Mouse (Mus musculus) ZHBTc4 (cell line): ENCODE measurements at regions not wholly inside any gene's neighbourhood (a gene's known extent, or its start where the extent isn't known, plus 50 kb on each side); places are given as distances from the start of the nearest gene placed in this dataset.
A peak's percentile ranks its signal among the peaks of the same experiment; 100 is the strongest.

Experiments used
- DNase-seq: peaks from one replicate; pipeline ENCODE4 v3.0.0-alpha.2; 2011; ENCODE audit warnings: low read depth, low spot score

DNA sequence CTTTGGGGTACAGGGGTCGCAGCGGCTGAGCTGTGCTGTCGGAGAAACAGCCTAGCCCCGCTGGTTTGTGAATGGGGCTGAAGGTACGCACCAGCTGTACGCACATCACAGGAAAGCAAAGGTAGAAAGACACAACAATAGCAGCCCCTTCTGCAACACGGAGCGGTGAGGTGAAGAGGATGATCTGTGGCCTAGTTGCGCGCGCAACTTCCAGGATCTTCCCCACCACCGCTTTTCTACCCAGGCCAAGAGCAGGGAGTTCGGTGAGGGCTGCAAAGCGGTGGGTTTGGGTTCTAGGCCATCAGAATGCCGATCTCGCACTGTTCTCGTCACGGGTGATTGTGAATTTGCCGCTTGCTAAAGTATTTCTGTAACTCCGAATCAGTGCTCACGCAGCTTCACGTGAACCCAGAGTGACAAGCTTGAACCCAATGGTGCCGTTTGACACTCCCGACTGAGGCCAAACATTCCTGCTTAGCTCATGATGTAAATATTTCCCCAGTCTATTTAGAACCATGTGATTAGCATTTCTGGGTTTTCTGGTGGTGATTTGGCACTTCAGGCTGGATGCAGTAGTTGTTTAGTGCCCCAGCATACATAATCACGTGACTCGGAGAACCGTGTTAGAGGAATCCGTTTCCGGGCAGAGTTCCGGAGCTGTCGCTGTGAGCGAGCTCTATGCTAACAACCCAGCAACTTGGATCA is 54.7 kb downstream of the Cryaa start:
- peak; percentile 70 for DNase-seq

DNA sequence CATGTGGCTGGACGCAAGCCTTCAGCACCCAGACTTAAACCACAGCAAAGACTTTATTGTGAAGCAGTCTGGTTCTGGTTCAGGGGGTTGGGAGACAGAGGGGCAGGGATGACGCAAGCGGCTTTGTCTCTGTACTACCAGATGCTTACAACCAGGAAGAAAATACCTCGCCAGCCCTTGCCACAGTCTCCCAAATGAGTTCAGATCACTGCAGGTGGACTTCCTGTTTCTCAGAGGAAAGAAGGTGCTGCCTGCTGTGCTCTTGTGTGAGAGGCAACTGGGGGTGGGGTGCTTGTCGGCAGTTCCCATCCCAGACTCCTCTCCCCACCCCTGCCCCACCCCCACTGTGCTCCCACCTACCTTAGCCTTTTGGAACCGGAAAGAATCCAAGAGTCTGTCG is 56.9 kb downstream of the Cryaa start:
- DNase-seq, result peak; percentile 90

- no peak for DNase-seq
Observed at GRCm38 (mm10) chr17:31736716-31737115, 59.1 kb downstream of the Cryaa start.

DNA sequence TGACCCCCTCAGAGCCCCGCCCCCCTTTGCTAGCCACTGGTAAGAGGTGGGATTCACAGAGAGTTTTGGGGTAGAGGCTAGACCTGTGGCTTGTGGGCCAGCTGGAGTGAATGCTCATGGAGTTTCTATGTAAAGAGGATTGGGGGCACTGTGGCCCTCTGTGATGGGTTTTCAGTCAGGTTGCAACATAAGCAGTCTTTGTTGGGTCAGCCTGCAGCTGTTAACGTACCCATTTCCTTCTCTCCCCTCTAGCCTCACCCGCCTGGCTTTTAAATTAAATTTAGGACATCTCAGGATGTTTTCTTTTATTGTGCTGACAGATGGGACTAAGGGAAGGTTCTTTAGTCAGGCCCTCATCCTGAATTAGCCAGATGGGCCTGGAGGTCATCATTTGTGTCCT is 60.6 kb downstream of the Cryaa start:
- DNase-seq, result peak; percentile 40

DNA sequence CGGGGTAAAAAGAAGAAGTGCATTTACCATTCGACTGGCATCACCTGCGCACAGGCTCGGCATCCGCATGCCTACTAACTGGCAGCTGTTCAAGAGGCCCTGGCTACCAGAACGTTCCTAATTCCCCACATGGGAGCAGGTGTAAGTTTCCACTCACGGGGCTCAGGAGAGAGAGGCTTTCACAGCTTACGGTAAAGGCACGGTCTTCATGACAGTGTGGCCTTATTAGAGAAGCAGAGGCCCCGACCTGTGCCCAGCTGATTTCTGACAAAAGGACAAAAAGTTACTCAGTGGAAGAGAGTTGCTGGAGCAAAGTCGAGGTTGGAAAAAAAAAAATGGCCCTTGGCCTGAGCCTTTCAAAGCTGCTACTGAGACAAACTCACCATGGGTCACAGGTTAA is 62.0 kb downstream of the Cryaa start:
- no peak for DNase-seq

DNA sequence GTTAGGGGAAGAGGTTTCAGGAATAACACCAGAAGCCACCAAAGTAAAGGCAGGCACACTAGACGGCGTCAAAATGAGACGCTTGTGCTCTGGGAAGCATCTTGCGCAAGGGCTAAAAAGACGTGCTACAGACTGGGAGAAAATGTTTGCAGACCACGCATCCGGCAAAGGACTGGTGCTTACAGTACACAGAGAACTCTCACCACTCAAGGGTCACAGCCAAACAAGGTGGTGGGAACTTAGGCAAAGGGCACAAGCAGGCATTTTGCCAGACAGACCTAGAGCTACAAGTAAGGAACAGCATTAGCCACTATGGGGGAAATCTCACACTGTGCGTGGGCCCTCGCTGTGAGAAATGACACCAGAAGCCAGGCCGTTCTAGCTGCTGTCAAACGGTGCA is 62.5 kb downstream of the Cryaa start:
- no peak for DNase-seq

- DNase-seq, result no peak
Observed at GRCm38 (mm10) chr17:31743656-31744055, 66.0 kb downstream of the Cryaa start.

DNA sequence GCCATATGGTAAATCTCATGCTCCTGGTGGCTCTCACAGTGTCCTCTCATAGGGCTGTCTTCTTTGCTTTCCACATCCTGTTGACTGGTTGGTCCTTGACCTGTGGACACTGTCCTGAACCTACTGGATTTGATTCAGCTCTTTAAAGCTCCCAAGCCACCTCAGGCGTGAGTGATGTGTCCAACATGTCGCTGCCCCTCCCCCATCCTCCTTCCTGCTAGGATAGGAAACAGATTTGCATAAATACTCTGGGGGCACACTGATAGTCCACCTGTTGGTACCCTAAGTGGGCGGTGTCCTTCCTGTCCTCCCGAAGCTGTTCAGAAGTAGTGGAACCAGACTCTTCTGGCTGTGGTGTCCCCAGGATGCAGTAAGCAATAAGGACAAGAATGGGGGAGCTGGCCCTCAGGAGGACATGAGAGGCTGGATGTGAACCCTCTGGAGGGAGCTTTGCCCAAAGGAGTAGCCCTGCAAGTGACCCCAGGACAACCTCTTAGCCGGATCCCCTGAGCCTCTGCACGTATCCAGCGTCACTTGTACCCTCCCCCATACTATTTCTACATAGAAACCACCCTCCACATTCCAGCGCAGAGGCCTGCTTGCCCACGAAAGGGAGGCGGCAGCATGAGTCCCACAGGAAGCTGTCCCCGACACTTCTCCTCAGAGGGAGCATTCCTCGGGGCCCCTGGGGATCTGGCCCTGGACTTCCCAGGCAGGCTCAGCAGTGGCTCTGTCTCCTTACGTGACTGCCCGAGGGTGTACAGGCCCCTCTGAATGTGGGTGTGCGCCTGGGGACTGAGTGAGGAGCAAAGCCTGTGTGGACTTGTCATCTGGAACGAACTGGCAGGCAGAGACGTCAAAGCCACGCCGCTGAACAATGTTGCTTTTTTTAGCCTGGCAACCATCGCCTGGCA is 68.8 kb downstream of the Cryaa start:
- peak; percentile 29 for DNase-seq

DNA sequence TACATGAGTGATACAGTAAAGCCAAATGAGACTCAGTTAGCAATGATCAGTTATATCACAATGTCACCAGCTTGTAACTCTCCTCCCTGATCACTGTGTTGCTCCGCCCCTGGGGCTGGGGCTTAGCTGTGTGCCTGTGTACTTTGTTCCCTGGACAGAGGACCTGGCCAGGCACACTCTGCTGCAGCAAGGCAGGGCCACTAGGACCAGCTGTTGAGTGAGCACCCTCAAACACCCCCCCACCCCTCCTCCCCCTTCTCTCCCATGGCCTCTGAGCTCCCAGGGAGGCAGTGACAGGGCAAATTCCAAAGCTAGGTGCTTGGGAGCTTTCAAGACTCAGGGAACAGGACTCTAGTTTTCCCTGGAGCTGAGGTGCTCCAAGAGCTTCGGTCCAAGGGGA is 70.0 kb downstream of the Cryaa start:
- no peak for DNase-seq

DNA sequence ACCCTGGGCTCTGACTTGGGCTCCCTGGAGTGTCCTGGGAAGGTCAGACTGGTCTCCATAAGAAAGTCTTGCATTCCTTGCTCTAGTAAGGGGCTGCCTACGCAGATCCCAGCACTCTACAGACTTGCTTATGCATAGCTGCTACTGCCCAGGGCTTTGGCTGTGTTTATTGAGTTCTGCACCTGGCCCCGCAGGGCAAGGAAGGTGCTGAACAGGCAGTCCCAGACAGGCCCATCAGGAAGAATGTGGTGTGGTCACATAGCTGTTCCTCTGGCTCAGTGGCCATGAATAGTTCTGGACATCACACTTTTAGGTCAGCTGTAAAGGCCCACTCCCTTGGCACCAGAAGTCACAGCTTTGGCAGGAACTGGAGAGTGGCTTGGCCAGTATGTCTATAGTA is 70.6 kb downstream of the Cryaa start:
- no peak for DNase-seq

DNA sequence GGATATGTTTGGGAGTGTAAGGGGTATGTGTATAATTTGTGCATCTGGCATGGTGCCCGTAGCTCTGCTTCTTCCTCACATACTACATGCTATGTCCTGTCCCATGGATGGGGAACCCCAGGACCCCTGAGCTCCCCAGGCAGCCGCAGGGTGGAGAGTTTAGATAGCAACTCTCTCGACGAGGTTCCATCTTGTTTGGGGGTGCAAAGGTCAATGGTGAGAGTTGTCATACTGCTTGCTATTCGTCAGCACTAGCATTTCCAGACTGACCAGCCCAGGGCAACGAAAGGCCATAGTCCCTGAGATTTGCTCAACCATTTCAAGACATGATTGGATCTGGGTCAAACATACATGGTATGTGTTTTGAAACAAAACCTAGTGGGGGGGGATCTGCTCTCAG is 71.4 kb downstream of the Cryaa start:
- no peak for DNase-seq

GRCm38 (mm10) chr17:31751262-31751661 is 73.7 kb downstream of the Cryaa start:
- no peak for DNase-seq

GRCm38 (mm10) chr17:31753113-31753858 is 75.7 kb downstream of the Cryaa start:
- DNase-seq, result peak; percentile 39

- DNase-seq, result no peak
Observed at GRCm38 (mm10) chr17:31753859-31754229, 76.2 kb downstream of the Cryaa start.

DNA sequence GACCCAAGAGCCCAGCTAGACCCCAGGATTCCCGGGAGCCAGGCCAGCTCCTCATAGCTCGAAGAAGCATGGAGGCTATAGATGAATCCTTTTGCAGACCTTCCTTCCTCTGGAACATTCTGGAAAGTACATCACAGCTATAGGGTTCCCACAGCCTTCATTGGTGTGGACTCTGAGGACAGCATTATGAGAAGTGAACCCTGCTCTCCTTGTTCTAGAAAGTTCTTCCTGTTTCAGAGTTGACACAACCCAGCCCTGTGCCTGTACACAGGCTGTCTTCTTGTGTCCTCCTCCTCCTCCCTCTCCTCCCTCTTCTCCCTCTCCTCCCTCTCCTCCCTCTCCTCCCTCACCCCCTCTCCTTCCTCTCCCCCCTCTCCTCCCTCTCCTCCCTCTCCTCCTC is 82.9 kb downstream of the Cryaa start:
- DNase-seq, result no peak

DNA sequence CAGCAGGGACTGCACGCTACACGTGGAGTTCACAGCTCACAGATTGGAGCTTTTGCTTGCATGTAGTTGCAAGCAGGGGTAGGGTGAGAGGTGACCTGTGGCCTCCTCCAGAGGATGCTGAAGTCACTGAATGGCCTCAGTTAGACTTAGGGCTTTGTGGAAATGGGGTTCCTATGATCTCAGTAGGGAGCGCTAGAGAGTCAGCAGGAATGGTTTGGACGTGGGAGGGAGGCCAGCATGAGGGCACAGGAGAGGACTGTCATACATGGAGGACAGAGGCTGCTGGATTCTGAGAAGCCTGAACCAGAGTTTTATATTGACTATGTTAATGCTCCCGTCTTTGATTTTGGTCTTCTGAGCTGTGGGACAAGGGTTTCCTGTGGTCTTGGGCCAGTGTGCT is 85.5 kb downstream of the Cryaa start:
- DNase-seq, result no peak

- peak; percentile 67 for DNase-seq
Observed at GRCm38 (mm10) chr17:31766779-31767697, 88.6 kb downstream of the Sik1 start.

DNA sequence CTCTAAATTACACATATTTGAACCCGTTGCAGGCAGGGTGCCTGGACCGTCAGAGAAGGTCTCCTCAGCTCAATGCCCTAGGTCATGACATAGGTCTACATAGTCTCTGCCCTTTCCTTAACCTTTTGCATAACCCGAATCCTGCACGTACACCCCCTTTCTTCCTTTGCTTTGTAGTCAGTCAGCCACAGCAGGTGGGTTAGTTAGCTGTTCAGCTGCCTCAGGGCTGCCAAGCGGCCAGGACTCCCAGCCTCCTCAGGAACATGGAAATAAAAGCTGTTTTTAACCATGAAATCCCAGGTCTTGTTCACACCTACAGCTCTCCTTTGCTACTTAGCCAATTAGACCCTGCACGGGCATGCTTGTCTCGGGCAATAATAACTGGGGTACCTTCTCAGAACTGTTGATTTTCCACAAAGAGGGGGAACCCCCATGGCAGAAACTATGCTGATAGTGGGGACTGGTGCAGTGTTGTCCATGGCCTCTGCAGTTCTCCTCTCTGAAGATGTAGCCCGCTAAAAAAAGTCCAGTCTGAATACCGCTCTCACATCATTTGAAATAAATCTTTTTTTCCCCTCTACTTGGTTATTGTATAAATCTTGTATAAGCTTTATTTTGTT is 83.3 kb downstream of the Sik1 start:
- DNase-seq, result no peak

GRCm38 (mm10) chr17:31773882-31774281 is 81.7 kb downstream of the Sik1 start:
- DNase-seq, result peak; percentile 76

DNA sequence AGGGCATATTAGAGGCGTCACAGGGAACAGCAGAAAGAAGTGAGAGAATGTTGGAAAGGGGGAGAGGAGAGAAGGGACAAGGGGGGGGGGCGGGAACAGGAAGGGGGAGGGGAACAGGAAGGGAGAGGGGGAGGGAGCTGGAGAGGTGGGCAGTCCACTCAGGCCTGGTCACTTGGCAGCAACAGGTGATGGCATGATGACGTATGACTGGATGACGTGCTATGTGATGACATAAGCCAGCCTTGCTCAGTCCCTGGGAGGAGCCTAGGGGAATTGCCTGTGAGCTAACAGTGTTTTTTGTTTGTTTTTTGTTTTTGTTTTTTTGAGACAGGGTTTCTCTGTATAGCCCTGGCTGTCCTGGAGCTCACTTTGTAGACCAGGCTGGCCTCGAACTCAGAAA is 80.6 kb downstream of the Sik1 start:
- DNase-seq, result no peak

DNA sequence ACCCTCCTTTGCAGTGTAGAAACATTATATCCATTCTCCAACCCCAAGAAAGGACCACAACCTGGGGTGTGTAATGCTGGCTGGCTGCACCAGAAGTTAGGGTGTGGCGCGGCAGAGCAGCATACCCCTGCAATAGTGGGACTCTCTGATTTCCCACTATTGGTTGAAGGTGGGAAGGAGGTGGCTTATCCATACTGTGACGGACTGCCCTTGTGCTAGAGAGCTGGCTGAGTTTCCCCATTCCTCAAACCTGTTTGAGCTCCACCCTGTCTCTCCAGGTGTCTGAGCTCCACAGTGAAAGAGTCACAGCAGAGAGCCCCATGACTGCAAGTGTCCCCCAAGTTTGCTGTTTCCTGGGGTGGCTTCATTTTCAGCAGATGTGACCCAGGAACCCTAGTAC is 79.6 kb downstream of the Sik1 start:
- DNase-seq, result no peak
